Mouse (Mus musculus): ENCODE measurements around the gene Tas2r118. TPM values are rescaled to one million over a fixed set of nuclear protein-coding genes. Genes with fewer than 3 reads are reported as not detected.

Gene Tas2r118
- not detected in 2 replicates for polyA plus RNA-seq (2016; fragmentation: Nextera tagmentation; extraction: Ambion mirVana)

DNA sequence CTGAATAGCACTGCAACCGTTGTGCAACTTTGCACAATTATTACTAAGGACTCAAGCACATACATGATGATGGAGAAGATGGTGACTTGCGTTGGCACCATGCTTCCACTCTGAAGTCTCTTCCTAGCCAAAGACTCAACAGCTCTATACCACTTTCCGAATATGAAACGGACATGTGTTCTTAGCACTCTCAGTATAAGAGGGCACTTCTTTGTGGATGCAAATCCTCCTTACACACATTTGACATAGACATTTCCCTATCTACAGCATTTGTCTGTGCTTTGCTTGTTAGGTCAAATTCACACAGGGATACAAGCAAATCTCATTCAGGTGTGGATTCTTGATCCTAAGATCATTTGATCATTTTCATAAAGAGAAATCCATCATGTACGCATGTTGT lies at the start of gene Tas2r118:
Tas2r118 (minus strand) TSS at position 101 of the 400 bp plus-strand sequence.
- no peak within 1 kb of the TSS for H3K27ac ChIP-seq (replicated peaks)
- H3K36me3 ChIP-seq (replicated peaks), result no peaks in the 10 kb centered on the region
- H3K9me3 ChIP-seq, result no peaks in the 10 kb centered on the region
- no peak for DNase-seq (ENCODE audit: low spot score)
- no peak within 1 kb of the TSS for H3K4me3 ChIP-seq
- H3K27me3 ChIP-seq (replicated peaks; ENCODE audit: low read depth, poor library complexity, severe bottlenecking), result no peaks in the 10 kb centered on the region
- 94% methylated on average over 5 of the region's 5 CpGs for WGBS
- no peaks in the 10 kb centered on the region for H3K4me1 ChIP-seq

DNA sequence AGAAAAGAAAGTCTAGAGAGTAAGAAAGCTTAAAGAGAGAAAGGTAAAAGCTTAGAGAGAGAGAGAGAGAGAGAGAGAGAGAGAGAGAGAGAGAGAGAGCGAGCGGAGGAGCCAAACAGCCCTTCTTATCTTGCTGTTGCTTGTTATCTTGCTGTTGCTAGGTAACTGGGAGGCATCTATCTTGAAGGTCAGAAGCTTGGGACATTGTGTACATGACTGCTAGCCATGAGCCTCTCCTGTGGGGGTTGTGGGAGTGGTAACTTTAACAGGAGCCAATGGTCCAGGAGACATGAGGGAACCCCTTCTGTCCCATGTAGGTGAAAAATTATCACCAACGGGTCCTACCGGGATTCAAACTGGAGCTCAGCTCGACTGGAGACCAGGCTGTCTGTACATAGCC lies 48.5 kb upstream of the Tas2r118 start:
- no peaks in the 10 kb centered on the region for H3K4me1 ChIP-seq
- WGBS, result 89% methylated on average over 5 of the region's 5 CpGs
- no peak overlapping the region for H3K27ac ChIP-seq (replicated peaks)
- peaks cover 3% of the 10 kb centered on the region; the same call in 1 of the 2 replicates for H3K9me3 ChIP-seq
- no peaks in the 10 kb centered on the region for H3K36me3 ChIP-seq (replicated peaks)
- DNase-seq (ENCODE audit: low spot score), result no peak
- H3K4me3 ChIP-seq, result no peak overlapping the region
- no peaks in the 10 kb centered on the region for H3K27me3 ChIP-seq (replicated peaks; ENCODE audit: low read depth, poor library complexity, severe bottlenecking)

- Histone ChIP-seq H3K4me3 (no peak overlapping the region), H3K27ac (replicated peaks) (no peak overlapping the region), H3K27me3 (replicated peaks; ENCODE audit: low read depth, poor library complexity, severe bottlenecking) (no peaks in the 10 kb centered on the region), H3K4me1 (no peaks in the 10 kb centered on the region), H3K36me3 (replicated peaks) (no peaks in the 10 kb centered on the region), H3K9me3 (no peaks in the 10 kb centered on the region)
- 85% methylated on average over 2 of the region's 2 CpGs for WGBS
- no peak for DNase-seq (ENCODE audit: low spot score)
These were observed 23.4 kb upstream of the Tas2r118 start for GRCm38 (mm10) chr6:23993276-23993675.

GRCm38 (mm10) chr6:23990687-23991387 lies 21.0 kb upstream of the Tas2r118 start:
- H3K27ac ChIP-seq (replicated peaks), result no peak overlapping the region
- 70% methylated on average over 3 of the region's 3 CpGs for WGBS
- no peak for DNase-seq (ENCODE audit: low spot score)

GRCm38 (mm10) chr6:23986293-23986692 lies 16.4 kb upstream of the Tas2r118 start:
- no peak for DNase-seq (ENCODE audit: low spot score)
- H3K4me3 ChIP-seq, result no peak overlapping the region
- no peaks in the 10 kb centered on the region for H3K9me3 ChIP-seq
- no peaks in the 10 kb centered on the region for H3K4me1 ChIP-seq
- H3K36me3 ChIP-seq (replicated peaks), result no peaks in the 10 kb centered on the region
- no peak overlapping the region for H3K27ac ChIP-seq (replicated peaks)
- WGBS, result 96% methylated on average over 1 of the region's 1 CpGs
- no peaks in the 10 kb centered on the region for H3K27me3 ChIP-seq (replicated peaks; ENCODE audit: low read depth, poor library complexity, severe bottlenecking)

More at GRCm38 (mm10) chr6:23990687-23991387, 21.0 kb upstream of the Tas2r118 start:
- no peaks in the 10 kb centered on the region for H3K27me3 ChIP-seq (replicated peaks; ENCODE audit: low read depth, poor library complexity, severe bottlenecking)
- no peaks in the 10 kb centered on the region for H3K9me3 ChIP-seq
- no peaks in the 10 kb centered on the region for H3K36me3 ChIP-seq (replicated peaks)
- H3K4me3 ChIP-seq, result no peak overlapping the region
- no peaks in the 10 kb centered on the region for H3K4me1 ChIP-seq

- Histone ChIP-seq H3K27ac (replicated peaks) (no peak overlapping the region), H3K9me3 (no peaks in the 10 kb centered on the region), H3K36me3 (replicated peaks) (no peaks in the 10 kb centered on the region), H3K27me3 (replicated peaks; ENCODE audit: low read depth, poor library complexity, severe bottlenecking) (no peaks in the 10 kb centered on the region), H3K4me3 (no peak overlapping the region), H3K4me1 (no peaks in the 10 kb centered on the region)
- DNase-seq (ENCODE audit: low spot score), result no peak
- WGBS, result 89% methylated on average over 2 of the region's 2 CpGs
These were observed 2.9 kb downstream of the Tas2r118 start for GRCm38 (mm10) chr6:23966980-23967379.

- no peaks in the 10 kb centered on the region for H3K4me1 ChIP-seq
- no peaks in the 10 kb centered on the region for H3K27me3 ChIP-seq (replicated peaks; ENCODE audit: low read depth, poor library complexity, severe bottlenecking)
- no peaks in the 10 kb centered on the region for H3K9me3 ChIP-seq
- no peak overlapping the region for H3K27ac ChIP-seq (replicated peaks)
- H3K36me3 ChIP-seq (replicated peaks), result no peaks in the 10 kb centered on the region
- DNase-seq (ENCODE audit: low spot score), result no peak
- WGBS, result 75% methylated on average over 3 of the region's 3 CpGs
- H3K4me3 ChIP-seq, result no peak overlapping the region
These were observed 3.9 kb downstream of the Tas2r118 start for GRCm38 (mm10) chr6:23965925-23966324.

GRCm38 (mm10) chr6:23963741-23964140 lies 6.1 kb downstream of the Tas2r118 start:
- DNase-seq (ENCODE audit: low spot score), result no peak
- H3K4me3 ChIP-seq, result no peak overlapping the region
- H3K4me1 ChIP-seq, result no peaks in the 10 kb centered on the region
- no peak overlapping the region for H3K27ac ChIP-seq (replicated peaks)
- H3K36me3 ChIP-seq (replicated peaks), result no peaks in the 10 kb centered on the region
- H3K27me3 ChIP-seq (replicated peaks; ENCODE audit: low read depth, poor library complexity, severe bottlenecking), result no peaks in the 10 kb centered on the region
- H3K9me3 ChIP-seq, result no peaks in the 10 kb centered on the region
- 90% methylated on average over 1 of the region's 1 CpGs for WGBS

DNA sequence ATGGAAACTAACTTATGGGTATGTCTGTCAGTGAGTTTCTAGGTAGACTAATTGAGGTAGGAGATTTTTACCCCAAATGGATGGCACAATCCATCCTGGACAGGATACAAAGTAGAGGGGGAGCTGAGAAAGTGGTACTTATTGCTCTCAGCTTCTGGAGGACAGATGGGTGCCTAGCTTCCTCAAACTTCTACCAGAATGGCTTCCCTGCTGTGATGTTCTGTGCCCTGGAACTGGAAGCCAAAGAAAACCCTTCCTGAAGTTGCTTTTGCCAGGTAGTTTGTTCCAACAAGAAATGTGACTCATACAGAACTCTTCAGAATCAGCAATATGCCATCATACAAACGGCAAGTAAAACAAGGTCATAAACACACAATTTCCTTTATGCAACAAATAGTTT lies 29.1 kb downstream of the Tas2r118 start:
- no peak overlapping the region for H3K27ac ChIP-seq (replicated peaks)
- no peak overlapping the region for H3K4me3 ChIP-seq
- peaks cover 7% of the 10 kb centered on the region for H3K4me1 ChIP-seq
- no peaks in the 10 kb centered on the region for H3K36me3 ChIP-seq (replicated peaks)
- H3K27me3 ChIP-seq (replicated peaks; ENCODE audit: low read depth, poor library complexity, severe bottlenecking), result no peaks in the 10 kb centered on the region
- H3K9me3 ChIP-seq, result no peaks in the 10 kb centered on the region
- WGBS, result 92% methylated on average over 1 of the region's 1 CpGs
- no peak for DNase-seq (ENCODE audit: low spot score)

GRCm38 (mm10) chr6:23938575-23939488 lies 31.0 kb downstream of the Tas2r118 start:
- no peaks in the 10 kb centered on the region for H3K9me3 ChIP-seq
- 66% methylated on average over 2 of the region's 2 CpGs for WGBS
- no peak for DNase-seq (ENCODE audit: low spot score)
- H3K36me3 ChIP-seq (replicated peaks), result no peaks in the 10 kb centered on the region
- H3K4me3 ChIP-seq, result no peak overlapping the region
- H3K27ac ChIP-seq (replicated peaks), result no peak overlapping the region
- H3K27me3 ChIP-seq (replicated peaks; ENCODE audit: low read depth, poor library complexity, severe bottlenecking), result no peaks in the 10 kb centered on the region
- peaks cover 7% of the 10 kb centered on the region for H3K4me1 ChIP-seq

GRCm38 (mm10) chr6:23936414-23936813 lies 33.4 kb downstream of the Tas2r118 start:
- no peak for DNase-seq (ENCODE audit: low spot score)
- no peak overlapping the region for H3K27ac ChIP-seq (replicated peaks)
- H3K9me3 ChIP-seq, result no peaks in the 10 kb centered on the region
- peaks cover 12% of the 10 kb centered on the region for H3K4me1 ChIP-seq
- H3K27me3 ChIP-seq (replicated peaks; ENCODE audit: low read depth, poor library complexity, severe bottlenecking), result no peaks in the 10 kb centered on the region
- no peak overlapping the region for H3K4me3 ChIP-seq
- no peaks in the 10 kb centered on the region for H3K36me3 ChIP-seq (replicated peaks)
- WGBS, result 27% methylated on average over 4 of the region's 4 CpGs

DNA sequence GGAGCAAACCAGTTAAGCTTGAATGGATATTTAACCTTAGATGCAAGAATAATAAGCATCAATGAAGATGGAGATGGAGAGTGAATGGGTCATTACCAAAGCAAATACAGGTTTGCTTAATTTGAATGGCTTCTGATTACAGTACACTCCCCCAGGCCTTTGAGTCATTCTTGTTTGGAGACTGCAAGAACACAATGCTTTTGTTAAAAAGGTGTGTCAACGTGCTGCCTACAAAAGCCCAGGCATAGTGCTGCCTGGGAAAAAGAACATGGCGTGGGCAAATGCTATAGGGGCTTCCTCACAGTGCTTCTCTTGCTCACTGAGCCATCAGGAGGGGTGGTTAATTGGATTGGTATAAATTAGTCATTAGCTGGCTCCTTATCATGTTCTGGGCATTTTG lies 46.1 kb downstream of the Tas2r118 start:
- Histone ChIP-seq H3K4me1 (no peaks in the 10 kb centered on the region), H3K4me3 (no peak overlapping the region), H3K27ac (replicated peaks) (no peak overlapping the region), H3K27me3 (replicated peaks; ENCODE audit: low read depth, poor library complexity, severe bottlenecking) (no peaks in the 10 kb centered on the region), H3K9me3 (no peaks in the 10 kb centered on the region), H3K36me3 (replicated peaks) (no peaks in the 10 kb centered on the region)
- DNase-seq (ENCODE audit: low spot score), result no peak
- 46% methylated on average over 2 of the region's 2 CpGs for WGBS

All from embryonic facial prominence, embryonic 10.5 days (tissue).